Mouse (Mus musculus) megakaryocyte progenitor cell, adult 5-6 weeks (primary cell): ENCODE data around the gene Pbx2. TPM values are rescaled to one million over a fixed set of nuclear protein-coding genes. Genes with fewer than 3 reads are reported as not detected.
"Not testable (repeated sequence)": the region's sequence is repeated elsewhere in the genome, so short reads cannot be mapped to it uniquely, and the experiment has no call there.

Experiments used
- ATAC-seq: replicated peaks from 2 replicates; pipeline ENCODE4 v1.8.0; 2016; ENCODE audit warnings: mild to moderate bottlenecking, moderate TSS enrichment, inconsistent platforms; ENCODE audit not compliant: poor library complexity
- total RNA-seq, 2 experiments: library from RNA; stranded (forward) in 1 of 2; stranded (reverse) in 1 of 2; fragments of 157-497, 149-512 nt in 1 of 2; fragments of 200-1000 nt in 1 of 2; gene quantifications; 2 replicates each; pipeline versions ENCODE4 v1.2.3 to v1.2.4; 2015 to 2017

The Pbx2 gene
- total RNA-seq (2015) = 17.0 and 20.6 TPM in 2 replicates
- 24.9 and 26.7 TPM in 2 replicates for total RNA-seq (2017)

DNA sequence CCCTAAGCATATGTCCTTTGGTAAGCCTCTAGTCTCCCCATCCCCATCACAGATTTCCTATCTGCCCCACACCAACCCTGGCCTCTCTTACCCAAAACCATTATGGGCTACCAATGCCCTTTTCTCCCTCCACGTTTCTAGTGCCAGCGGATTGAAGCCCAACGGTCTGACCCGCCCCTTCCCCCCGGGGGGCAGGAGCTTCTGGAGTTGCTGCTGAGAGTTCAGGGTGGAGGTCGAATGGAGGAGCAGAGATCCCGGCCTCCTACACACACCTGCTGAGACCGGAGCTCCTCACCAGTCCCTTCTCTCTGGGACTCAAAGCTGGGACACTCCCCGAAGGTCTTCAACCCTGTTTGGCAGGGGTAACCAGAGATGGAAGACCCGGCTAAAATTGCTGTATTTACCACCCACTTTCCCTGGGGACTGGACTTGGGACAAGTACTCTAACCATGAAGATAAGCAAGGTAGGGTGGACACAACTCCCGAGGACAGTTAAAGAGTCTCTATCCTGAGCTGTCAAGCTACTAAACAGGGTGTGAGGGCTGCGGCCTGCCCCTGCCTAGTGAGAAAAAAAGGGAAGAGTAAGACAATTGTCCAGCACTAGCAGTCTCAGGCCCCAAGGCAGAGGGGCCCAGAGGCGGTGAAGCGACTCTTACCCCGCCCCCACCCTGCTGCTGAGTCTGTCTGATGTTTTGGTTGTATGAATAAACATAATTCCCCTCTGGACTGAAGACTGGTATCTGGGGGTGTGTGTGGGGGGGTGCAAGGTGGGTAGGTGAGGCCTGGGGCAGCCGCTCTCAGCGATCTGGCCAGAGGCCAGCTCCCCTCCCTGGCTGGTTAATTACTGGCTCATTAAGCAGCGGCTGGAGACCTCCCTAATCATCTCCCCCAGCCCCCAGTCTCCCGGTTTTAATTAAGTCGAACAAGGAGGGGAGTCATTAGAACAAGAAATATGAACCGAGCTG, at the start of gene Pbx2:
Pbx2 (plus strand) TSS at position 238 of the 965 bp plus-strand sequence.
- no peak for ATAC-seq

DNA sequence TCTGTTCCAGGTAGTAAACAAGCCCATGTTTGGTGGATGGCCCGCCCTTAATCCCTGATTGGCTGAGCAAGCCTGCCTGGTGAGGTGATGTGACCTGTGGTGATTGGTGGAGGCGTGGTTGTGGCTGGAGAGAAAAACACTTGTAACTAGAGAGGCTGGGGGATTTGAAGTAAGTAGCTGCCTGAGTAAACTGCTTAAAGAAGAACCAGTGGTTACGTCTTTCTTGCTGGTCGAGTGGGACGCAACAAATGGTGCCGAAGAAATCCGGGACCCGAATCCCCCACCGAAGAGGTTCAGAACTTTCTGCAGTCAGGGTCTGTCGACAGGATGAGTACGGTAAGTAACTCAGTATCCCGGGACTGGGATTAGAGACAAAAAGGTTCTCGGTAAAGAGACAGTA, 47.5 kb upstream of the Pbx2 start:
- not testable (repeated sequence) for ATAC-seq

DNA sequence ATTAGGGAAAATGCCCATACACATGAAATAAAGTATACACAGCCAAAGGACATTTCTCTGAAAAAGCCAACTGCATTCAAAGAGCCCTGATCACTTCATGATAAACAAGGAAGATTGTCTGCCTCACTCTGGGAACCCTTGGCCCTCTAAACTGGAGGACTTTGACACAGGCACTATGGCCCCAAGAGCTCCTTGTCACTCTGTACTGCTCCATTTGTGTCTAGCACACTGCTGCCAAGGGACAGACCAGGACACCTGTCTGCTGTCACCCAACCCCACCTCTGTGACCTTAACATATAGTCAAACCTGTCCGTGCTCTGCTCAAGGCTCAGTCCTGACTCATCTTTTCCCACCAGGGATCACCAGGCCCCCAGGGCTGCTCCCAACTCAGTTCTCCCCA, 44.3 kb upstream of the Pbx2 start:
- no peak for ATAC-seq

DNA sequence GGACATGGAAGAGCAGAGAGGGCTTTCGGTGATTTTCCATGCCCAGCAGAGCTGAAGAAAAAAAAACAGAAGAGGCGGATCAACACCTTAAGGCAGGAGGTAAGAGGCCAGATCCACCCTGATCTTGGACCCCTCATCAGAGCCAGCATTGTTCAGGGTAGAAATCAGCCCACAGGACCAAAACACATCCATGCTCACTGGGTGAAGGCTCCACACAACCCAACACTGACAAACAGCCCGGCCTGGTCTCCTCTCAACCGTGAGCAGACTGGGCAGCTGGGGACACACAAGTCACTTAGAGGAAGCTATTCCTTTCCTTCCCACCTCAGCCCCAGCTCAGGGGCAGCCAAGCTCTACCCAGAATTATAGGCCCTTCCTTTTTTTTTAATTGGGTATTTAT, 43.5 kb upstream of the Pbx2 start:
- no peak for ATAC-seq

DNA sequence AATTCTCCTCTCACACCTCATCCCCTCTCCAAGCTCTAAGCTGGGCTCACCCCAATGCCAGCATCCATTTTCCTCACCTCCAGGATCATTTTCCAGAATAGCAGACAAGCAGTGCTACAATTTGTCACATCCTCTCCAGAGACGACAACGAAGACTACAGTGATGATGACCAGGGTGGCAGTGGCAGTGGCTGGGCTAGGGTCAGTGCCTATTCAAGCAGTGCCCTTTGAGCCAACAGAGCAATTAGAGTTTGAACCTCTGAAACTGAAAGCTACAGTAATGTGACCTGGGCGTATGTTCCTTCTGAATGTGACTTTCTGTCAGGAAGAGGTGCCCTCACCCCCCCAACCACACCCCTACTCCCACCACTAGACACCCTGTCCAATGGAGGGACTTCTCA, 41.9 kb upstream of the Pbx2 start:
- no peak for ATAC-seq

DNA sequence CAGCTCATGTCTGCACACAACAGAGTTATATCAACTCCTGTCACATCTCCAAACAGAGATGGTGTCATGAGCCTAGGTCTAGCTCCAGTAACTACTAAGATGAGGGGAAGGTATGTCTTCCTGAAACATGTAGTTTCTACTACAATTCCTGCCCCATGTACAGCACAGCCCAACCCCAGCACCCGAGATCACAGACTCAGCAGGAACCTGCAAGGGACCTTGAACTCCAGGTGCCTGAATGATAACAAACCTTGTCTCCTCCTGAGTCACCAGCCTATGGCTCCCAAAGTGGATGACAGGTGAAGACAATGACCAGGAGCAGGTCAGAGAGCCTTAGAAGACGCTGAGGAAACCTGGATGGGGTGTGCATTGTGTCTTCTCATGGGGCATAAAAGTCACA, 41.2 kb upstream of the Pbx2 start:
- no peak for ATAC-seq

DNA sequence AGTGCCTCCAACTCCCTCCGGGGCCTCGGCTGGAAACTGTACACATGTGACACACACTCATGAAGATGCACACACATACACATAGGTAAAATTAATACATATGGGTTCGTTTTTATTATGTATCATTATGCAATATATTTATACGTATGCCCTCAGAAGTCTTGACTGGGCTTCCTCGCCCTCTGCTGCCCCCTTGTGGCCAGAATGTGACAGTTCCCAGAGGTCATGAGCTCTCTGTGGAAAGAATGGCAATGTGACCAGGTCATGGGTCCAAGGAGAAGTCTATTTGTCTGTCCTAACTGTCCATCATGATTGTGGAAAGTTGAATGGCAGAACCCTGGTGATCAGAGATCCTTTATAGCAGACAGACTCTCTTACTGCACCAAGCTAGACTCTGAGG, 35.6 kb upstream of the Pbx2 start:
- peak; percentile 88 for ATAC-seq

DNA sequence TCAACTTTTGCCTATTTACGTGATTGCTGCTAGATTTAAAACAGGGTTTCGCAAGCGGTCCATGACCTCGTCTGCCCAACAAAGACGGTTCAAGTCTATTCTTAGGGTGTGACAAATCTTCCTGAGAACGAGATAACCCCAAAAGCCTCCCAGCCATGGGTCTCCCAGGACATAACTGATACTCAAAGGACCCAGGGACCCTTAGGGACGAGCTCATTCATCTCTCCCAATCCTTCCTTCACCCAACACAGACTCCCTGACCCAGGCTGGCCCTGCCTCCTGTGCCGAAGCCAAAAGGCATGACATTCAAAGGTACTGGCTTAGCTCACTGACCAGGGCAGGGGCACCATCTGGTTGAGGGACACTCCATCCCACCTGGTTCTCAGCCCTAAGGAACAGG, 34.7 kb upstream of the Pbx2 start:
- ATAC-seq = no peak

DNA sequence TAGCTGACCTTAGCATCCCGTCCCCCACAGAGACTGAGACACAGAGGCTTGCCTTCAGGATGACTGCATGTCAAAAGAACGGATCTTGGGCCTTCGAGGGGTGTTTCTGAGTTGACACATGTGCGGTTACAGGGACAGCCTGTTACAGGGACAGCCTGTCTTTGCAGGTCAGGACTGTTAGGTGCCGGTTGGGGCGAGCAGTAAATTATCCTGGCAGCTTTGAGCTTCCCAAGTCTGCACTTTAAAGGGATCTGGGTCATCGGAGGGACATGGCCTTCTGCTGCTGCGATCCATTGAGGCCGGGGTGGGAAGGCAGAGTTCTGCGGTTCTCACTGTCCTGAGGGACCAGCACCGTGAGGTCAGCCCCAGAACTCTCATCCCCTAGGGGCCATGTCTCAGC, 33.7 kb upstream of the Pbx2 start:
- no peak for ATAC-seq

DNA sequence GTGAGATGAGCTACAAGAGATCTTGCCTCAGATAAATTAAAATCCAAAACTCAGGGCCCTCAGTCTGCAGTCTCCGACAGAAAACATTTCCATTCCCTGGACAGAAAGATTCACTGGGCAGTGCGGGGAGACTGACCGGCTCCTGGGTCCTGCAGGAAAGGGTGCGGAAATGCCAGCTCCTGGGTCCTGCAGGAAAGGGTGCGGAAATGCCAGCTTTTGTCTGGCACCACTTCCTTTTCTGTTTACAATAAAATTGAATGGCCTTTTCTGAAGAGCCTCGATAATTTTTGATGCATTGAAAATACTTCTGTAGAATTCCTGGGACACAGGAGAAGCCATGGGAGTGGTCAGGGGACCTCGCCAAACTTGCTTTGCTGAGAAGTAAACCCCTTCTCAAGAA, 31.9 kb upstream of the Pbx2 start:
- no peak for ATAC-seq

DNA sequence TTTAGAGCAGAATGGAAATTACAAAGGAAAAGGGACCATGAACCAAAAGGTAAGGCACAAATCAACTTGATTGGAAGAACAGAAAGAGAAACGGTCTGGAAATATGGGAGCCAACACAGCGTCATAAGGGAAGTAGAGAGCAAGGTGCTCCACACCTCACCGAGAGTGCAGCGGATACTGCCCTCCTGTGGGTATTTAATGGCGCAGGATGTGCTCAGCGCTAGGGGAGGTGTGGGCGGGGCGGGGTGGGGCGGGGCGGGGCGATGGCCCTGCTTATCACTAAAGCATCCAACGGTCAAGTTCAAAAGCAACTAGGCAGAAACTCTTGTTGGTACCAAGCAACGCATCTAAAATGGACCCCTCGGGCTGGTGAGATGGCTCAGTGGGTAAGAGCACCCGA, 31.2 kb upstream of the Pbx2 start:
- peak; percentile 47 for ATAC-seq

DNA sequence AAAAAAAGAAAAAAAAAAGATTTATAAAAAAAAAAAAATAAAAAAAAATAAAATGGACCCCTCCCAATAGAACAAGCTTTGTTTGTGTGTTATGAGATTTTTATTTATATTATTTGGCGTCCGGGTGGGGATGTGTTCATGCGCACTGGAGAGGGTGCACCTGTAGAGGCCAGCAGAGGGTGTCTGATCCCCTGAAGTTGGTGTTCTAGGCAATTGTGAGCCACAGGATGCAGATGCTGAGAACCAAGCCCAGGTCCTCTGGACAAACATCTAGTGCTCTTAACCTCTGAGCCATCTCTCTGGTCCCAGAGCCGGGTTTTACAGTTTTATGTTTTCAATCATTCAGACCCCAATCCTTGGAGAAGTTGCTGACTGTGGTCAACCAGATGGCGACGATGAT, 30.6 kb upstream of the Pbx2 start:
- ATAC-seq = no peak

DNA sequence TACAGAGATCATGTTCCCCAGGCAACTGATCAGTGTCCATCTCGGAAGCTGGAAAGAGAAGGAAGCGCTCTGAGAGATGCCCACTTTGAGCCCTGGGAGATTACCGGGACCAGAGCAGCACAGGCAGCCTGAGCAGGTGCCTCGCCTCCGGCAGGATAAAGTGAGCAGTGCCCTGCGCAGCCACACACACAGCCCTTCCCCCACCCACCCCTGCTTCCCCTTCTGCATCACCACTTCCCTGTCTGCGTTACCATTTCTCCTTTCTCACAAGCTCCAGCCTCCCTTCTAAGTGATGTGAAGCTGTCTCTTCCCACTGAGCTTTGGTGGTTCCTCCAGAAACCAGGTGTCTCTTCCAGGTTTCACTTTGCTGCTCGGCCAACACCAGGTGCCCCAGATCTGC, 29.9 kb upstream of the Pbx2 start:
- ATAC-seq = peak; percentile 83

DNA sequence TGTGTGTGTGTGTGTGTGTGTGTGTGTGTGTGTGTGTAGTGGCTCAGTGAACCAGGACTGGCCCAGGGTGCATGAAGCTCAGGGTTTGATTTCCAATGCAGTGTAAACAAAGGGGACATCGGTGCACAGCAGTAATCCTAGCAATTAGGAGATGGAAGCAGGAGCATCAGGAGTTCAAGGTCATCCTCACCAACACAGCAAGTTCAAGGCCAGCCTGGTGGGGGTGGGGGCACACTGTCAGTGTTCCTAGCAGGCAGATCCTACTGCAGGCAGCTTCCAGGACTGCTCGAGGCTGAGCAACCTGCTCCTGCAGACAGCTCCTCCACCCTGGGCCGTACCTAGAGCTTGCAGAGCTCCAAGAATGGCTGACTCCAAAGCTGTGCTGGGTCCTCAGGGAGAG, 28.5 kb upstream of the Pbx2 start:
- ATAC-seq = no peak

DNA sequence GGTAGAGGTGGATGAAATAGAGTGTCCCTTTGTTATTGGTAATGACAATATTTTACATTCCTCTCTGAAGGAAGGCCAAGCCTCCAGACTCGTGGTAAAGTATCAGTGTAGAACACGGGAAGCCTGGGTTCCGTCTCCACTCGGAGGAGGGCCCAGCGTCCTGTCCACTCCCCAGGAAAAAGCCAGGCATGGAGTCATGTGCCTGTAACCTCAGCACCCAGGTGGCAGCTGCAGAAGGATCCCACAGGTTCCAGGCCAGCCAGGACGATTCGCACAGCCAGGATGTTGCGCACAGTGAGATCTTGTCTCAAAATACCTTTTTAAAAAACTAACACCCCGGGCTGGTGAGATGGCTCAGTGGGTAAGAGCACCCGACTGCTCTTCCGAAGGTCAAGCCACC, 27.7 kb upstream of the Pbx2 start:
- ATAC-seq = no peak

DNA sequence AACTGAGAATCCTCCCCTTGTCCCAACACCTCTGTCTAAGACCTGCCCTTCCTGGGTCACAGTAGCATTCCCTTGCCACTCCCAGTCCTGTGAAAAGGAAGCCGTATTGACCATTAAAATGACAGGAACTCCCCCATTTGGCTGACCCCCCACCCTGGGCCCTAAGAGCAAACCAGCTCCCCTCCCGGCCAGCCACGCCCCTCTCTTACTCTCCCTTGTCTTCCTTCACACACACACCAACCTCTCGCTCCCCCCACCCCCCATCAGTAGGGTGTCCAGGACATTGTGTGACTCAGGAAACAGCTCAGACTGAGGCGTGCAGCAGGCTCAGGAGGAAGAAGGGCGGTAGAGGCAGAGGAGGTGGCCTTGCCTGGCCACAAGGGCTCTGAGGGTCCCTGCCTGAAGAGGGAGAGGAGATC, 27.1 kb upstream of the Pbx2 start, which contains the start of gene Notch4:
Notch4 (plus strand) TSS at position 266 of the 419 bp plus-strand sequence.
- no peak; the same call in 1 of the 2 replicates for ATAC-seq

DNA sequence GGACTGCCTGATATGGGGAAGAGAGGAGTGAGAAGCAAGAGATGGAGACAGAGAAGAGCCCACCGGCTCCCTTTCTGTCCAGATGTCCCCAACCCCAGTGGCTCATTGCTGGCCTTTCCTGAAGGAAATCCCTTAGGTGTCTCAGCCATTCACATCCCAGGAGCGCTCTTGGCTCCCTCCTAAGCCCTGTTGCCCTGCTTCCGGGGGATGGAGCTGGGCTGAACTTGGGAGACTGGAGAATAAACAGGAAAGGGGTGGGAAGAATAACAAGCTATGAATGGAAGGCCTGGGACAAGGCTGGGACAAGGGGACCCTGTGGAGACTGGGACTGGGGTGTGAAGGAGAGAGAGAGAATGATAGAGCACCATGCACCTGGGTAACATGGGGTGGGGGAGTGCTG, 26.3 kb upstream of the Pbx2 start:
- no peak for ATAC-seq

DNA sequence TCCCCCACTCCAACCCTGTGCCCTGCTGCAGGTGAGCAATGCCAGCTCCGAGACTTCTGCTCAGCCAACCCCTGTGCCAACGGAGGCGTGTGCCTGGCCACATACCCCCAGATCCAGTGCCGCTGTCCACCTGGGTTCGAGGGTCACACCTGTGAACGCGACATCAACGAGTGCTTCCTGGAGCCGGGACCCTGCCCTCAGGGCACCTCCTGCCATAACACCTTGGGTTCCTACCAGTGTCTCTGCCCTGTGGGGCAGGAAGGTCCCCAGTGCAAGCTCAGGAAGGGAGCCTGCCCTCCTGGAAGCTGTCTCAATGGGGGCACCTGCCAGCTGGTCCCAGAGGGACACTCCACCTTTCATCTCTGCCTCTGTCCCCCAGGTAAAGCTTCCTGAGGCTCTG, 23.8 kb upstream of the Pbx2 start:
- no peak for ATAC-seq

DNA sequence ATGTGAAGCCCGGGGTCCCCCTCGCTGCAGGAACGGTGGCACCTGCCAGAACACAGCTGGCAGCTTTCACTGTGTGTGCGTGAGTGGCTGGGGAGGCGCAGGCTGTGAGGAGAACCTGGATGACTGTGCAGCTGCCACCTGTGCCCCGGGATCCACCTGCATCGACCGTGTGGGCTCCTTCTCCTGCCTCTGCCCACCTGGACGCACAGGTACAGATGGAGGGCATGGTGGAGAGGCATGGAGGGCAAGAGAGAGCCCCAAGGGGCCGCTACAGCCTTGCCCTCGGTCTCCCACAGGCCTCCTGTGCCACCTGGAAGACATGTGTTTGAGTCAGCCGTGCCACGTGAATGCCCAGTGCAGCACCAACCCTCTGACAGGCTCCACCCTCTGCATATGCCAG, 22.6 kb upstream of the Pbx2 start:
- no peak for ATAC-seq

DNA sequence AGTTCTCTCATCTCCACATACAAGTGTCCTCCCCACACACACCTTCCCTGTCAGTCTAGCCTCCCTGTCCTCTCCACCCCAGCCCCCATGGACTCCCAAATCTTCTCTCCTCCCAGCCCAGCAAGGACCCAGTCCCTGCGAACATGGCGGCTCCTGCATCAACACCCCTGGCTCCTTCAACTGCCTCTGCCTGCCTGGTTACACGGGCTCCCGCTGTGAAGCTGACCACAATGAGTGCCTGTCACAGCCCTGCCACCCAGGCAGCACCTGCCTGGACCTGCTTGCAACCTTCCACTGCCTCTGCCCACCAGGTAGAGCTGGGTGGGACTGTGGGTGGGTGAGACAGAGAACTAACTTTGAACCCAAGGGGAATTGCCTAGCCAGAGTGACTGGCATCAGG, 21.1 kb upstream of the Pbx2 start:
- no peak for ATAC-seq

DNA sequence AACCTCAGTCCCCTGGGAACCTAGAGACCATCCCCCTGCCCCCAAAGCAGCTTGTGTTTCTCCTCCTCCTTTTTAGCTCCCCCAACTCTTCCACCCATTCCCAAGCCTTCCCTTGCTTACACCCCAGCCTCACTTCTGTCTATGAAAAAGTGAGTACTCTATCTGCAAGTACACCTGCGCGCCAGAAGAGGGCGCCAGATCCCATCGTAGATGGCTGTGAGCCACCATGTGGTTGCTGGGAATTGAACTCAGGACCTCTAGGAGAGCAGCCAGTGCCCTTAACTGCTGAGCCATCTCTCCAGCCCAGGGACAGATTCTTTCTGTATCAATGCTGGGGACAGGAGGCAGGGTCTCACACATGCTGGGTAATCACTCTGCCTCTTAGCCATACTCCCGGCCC, 19.2 kb upstream of the Pbx2 start:
- 0 out of 2 replicates have a peak, but pooled peaks have one; percentile 63 for ATAC-seq

DNA sequence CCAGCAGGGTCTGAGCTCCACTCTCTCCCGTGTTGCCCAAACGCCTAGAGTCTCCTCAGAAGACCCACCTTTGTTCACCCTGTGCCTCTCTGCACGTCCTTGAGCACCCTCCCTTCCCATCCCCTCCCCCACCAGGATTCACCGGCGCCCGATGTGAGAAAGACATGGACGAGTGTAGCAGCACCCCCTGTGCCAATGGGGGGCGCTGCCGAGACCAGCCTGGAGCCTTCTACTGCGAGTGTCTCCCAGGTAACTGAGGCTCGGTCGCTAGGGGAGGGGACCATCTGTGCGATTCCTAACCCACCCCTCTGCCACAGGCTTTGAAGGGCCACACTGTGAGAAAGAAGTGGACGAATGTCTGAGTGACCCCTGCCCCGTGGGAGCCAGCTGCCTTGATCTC, 18.7 kb upstream of the Pbx2 start:
- no peak for ATAC-seq

DNA sequence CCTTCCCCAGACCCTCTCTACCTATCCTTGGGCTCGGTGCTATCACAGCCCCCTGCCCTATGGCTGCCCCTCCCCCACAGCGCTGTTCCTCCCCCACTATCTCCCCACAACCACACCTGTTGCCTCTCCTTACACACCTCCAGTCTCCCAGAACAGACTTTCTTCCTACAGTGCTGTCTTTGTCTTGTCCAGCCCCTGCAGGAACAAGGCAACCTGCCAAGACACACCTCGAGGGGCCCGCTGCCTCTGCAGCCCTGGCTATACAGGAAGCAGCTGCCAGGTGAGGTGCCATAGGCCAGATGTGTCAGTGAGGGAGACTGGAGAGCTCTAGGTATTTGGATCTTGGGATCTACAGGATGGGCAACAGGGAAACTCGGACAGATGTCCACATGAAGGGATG, 14.5 kb upstream of the Pbx2 start:
- ATAC-seq = no peak
